Mouse (Mus musculus): ENCODE measurements around the gene Skap1. TPM values are rescaled to one million over a fixed set of nuclear protein-coding genes. Genes with fewer than 3 reads are reported as not detected.
"Not testable (repeated sequence)": the region's sequence is repeated elsewhere in the genome, so short reads cannot be mapped to it uniquely, and the experiment has no call there.

Gene Skap1
- total and polyA plus RNA-seq, 3 experiments: 0.25 to 0.98 TPM; not detected in 1

GRCm38 (mm10) chr11:96713210-96714005 is 249.0 kb downstream of the Skap1 start:
- no peak for DNase-seq
- no peak overlapping the region for H3K4me3 ChIP-seq
- WGBS: 46% methylated on average over 18 of the region's 18 CpGs
- H3K27ac ChIP-seq: no peak overlapping the region
- TF ChIP-seq POLR2A (IDR thresholded peaks at IDR 0.05; ENCODE audit: insufficient read depth, low read depth, low read length) (no peak), CTCF (IDR thresholded peaks at IDR 0.05) (no peak), EP300 (IDR thresholded peaks at IDR 0.05; ENCODE audit: insufficient read depth, low read depth, low read length) (no peak)
- intact Hi-C loops (cut with DNase I): no loop called here
- H3K79me2 ChIP-seq (replicated peaks; ENCODE audit: control insufficient read depth, insufficient read depth, low read length): no peaks in the 10 kb centered on the region
- H3K4me1 ChIP-seq (ENCODE audit: control insufficient read depth, insufficient read depth, low read length): no peaks in the 10 kb centered on the region
- H3K27me3 ChIP-seq (ENCODE audit: control insufficient read depth, insufficient read depth, low read length): no peaks in the 10 kb centered on the region
- no peak overlapping the region for H3K9ac ChIP-seq (ENCODE audit: low read depth, low read length)
- no peaks in the 10 kb centered on the region for H3K36me3 ChIP-seq (ENCODE audit: control insufficient read depth, insufficient read depth, low read length)

GRCm38 (mm10) chr11:96714011-96714410 is 249.6 kb downstream of the Skap1 start:
- WGBS: 60% methylated on average over 7 of the region's 7 CpGs
- Histone ChIP-seq H3K9ac (ENCODE audit: low read depth, low read length) (no peak overlapping the region), H3K79me2 (replicated peaks; ENCODE audit: control insufficient read depth, insufficient read depth, low read length) (no peaks in the 10 kb centered on the region), H3K4me3 (no peak overlapping the region), H3K36me3 (ENCODE audit: control insufficient read depth, insufficient read depth, low read length) (no peaks in the 10 kb centered on the region), H3K27me3 (ENCODE audit: control insufficient read depth, insufficient read depth, low read length) (no peaks in the 10 kb centered on the region), H3K4me1 (ENCODE audit: control insufficient read depth, insufficient read depth, low read length) (no peaks in the 10 kb centered on the region), H3K27ac (no peak overlapping the region)
- DNase-seq: no peak
- no peak for TF ChIP-seq CTCF (IDR thresholded peaks at IDR 0.05)
- no peak for TF ChIP-seq POLR2A (IDR thresholded peaks at IDR 0.05; ENCODE audit: insufficient read depth, low read depth, low read length)
- TF ChIP-seq EP300 (IDR thresholded peaks at IDR 0.05; ENCODE audit: insufficient read depth, low read depth, low read length): no peak
- intact Hi-C loops (cut with DNase I): no loop called here

GRCm38 (mm10) chr11:96715168-96715567 is 250.8 kb downstream of the Skap1 start:
- H3K27ac ChIP-seq; intact Hi-C loops (cut with DNase I); H3K4me3 ChIP-seq; H3K27me3 ChIP-seq (ENCODE audit: control insufficient read depth, insufficient read depth, low read length); H3K9ac ChIP-seq (ENCODE audit: low read depth, low read length); H3K36me3 ChIP-seq (ENCODE audit: control insufficient read depth, insufficient read depth, low read length); H3K79me2 ChIP-seq (replicated peaks; ENCODE audit: control insufficient read depth, insufficient read depth, low read length); H3K4me1 ChIP-seq (ENCODE audit: control insufficient read depth, insufficient read depth, low read length); DNase-seq: not testable (repeated sequence)
- WGBS: 79% methylated on average over 5 of the region's 5 CpGs

- TF ChIP-seq POLR2A (IDR thresholded peaks at IDR 0.05; ENCODE audit: insufficient read depth, low read depth, low read length): no peak
- no peak for TF ChIP-seq EP300 (IDR thresholded peaks at IDR 0.05; ENCODE audit: insufficient read depth, low read depth, low read length)
Measured at GRCm38 (mm10) chr11:96718609-96719008, 254.2 kb downstream of the Skap1 start.

GRCm38 (mm10) chr11:96725833-96726232 is 261.4 kb downstream of the Skap1 start:
- Histone ChIP-seq H3K79me2 (replicated peaks; ENCODE audit: control insufficient read depth, insufficient read depth, low read length) (no peaks in the 10 kb centered on the region), H3K36me3 (ENCODE audit: control insufficient read depth, insufficient read depth, low read length) (no peaks in the 10 kb centered on the region), H3K9ac (ENCODE audit: low read depth, low read length) (no peak overlapping the region), H3K4me3 (no peak overlapping the region), H3K27ac (no peak overlapping the region), H3K27me3 (ENCODE audit: control insufficient read depth, insufficient read depth, low read length) (no peaks in the 10 kb centered on the region), H3K4me1 (ENCODE audit: control insufficient read depth, insufficient read depth, low read length) (no peaks in the 10 kb centered on the region)
- 29% methylated on average over 1 of the region's 1 CpGs for WGBS
- DNase-seq: no peak
- TF ChIP-seq EP300 (IDR thresholded peaks at IDR 0.05; ENCODE audit: insufficient read depth, low read depth, low read length) (no peak), POLR2A (IDR thresholded peaks at IDR 0.05; ENCODE audit: insufficient read depth, low read depth, low read length) (no peak), CTCF (IDR thresholded peaks at IDR 0.05) (no peak)
- intact Hi-C loops (cut with DNase I): loop anchor here (10.0 kb wide), 1 partner anchor 441 kb away; the partner anchor contains the start of genes Hoxb7 and Hoxb8

More at GRCm38 (mm10) chr11:96718609-96719008, 254.2 kb downstream of the Skap1 start:
- no peaks in the 10 kb centered on the region for H3K4me1 ChIP-seq (ENCODE audit: control insufficient read depth, insufficient read depth, low read length)
- no peaks in the 10 kb centered on the region for H3K27me3 ChIP-seq (ENCODE audit: control insufficient read depth, insufficient read depth, low read length)
- no peaks in the 10 kb centered on the region for H3K36me3 ChIP-seq (ENCODE audit: control insufficient read depth, insufficient read depth, low read length)
- intact Hi-C loops (cut with DNase I): no loop called here
- 52% methylated on average over 7 of the region's 7 CpGs for WGBS
- no peaks in the 10 kb centered on the region for H3K79me2 ChIP-seq (replicated peaks; ENCODE audit: control insufficient read depth, insufficient read depth, low read length)
- no peak overlapping the region for H3K9ac ChIP-seq (ENCODE audit: low read depth, low read length)
- H3K4me3 ChIP-seq: no peak overlapping the region
- no peak overlapping the region for H3K27ac ChIP-seq
- no peak for DNase-seq

GRCm38 (mm10) chr11:96728577-96728976 is 264.2 kb downstream of the Skap1 start:
- intact Hi-C loops (cut with DNase I): loop anchor here (10.0 kb wide), 1 partner anchor 444 kb away; the partner anchor contains the start of genes Hoxb7 and Hoxb8
- H3K4me1 ChIP-seq (ENCODE audit: control insufficient read depth, insufficient read depth, low read length): no peaks in the 10 kb centered on the region
- no peak overlapping the region for H3K9ac ChIP-seq (ENCODE audit: low read depth, low read length)
- H3K79me2 ChIP-seq (replicated peaks; ENCODE audit: control insufficient read depth, insufficient read depth, low read length): no peaks in the 10 kb centered on the region
- no peak overlapping the region for H3K27ac ChIP-seq
- 90% methylated on average over 2 of the region's 2 CpGs for WGBS
- no peaks in the 10 kb centered on the region for H3K27me3 ChIP-seq (ENCODE audit: control insufficient read depth, insufficient read depth, low read length)
- TF ChIP-seq POLR2A (IDR thresholded peaks at IDR 0.05; ENCODE audit: insufficient read depth, low read depth, low read length): no peak
- TF ChIP-seq CTCF (IDR thresholded peaks at IDR 0.05): no peak
- no peak for TF ChIP-seq EP300 (IDR thresholded peaks at IDR 0.05; ENCODE audit: insufficient read depth, low read depth, low read length)
- H3K4me3 ChIP-seq: no peak overlapping the region
- no peak for DNase-seq
- no peaks in the 10 kb centered on the region for H3K36me3 ChIP-seq (ENCODE audit: control insufficient read depth, insufficient read depth, low read length)
